Mouse (Mus musculus) stomach, embryonic 14.5 days (tissue): ENCODE data around the gene Cyp4a32. TPM values are rescaled to one million over a fixed set of nuclear protein-coding genes. Genes with fewer than 3 reads are reported as not detected.
"Not testable (repeated sequence)": the region's sequence is repeated elsewhere in the genome, so short reads cannot be mapped to it uniquely, and the experiment has no call there.

Experiments used
- ATAC-seq: fragments of 200-750 bp; cut with Nextera tagmentation; 2 replicates; pipeline ENCODE4 v1.8.0; 2017; ENCODE audit warnings: low read depth, moderate TSS enrichment; ENCODE audit not compliant: insufficient number of reproducible peaks, insufficient read depth, low FRiP score
- H3K27ac ChIP-seq: fragments of 300-500 bp; sonication (generic); 2 replicates; pipeline ENCODE4 v1.5.1; 2014; ENCODE audit warnings: mild to moderate bottlenecking, low read length, moderate library complexity, mixed read lengths
- H3K27me3 ChIP-seq: fragments of 300-500 bp; sonication (generic); 2 replicates; pipeline ENCODE4 v1.6.1; 2014; ENCODE audit warnings: low read length, control low read depth, mixed read lengths; ENCODE audit not compliant: control insufficient read depth, insufficient read depth
- H3K36me3 ChIP-seq: fragments of 300-500 bp; sonication (generic); 2 replicates; pipeline ENCODE4 v1.6.1; 2014; ENCODE audit warnings: mild to moderate bottlenecking, control low read depth, low read length, moderate library complexity, mixed read lengths; ENCODE audit not compliant: control insufficient read depth, insufficient read depth
- H3K4me1 ChIP-seq: fragments of 300-500 bp; sonication (generic); 2 replicates; pipeline ENCODE4 v1.6.1; 2014; ENCODE audit warnings: low read length, control low read depth, mixed read lengths; ENCODE audit not compliant: control insufficient read depth, insufficient read depth
- H3K4me2 ChIP-seq: fragments of 300-500 bp; sonication (generic); replicated peaks from 2 replicates; pipeline ENCODE4 v1.6.1; 2014; ENCODE audit warnings: low read depth, low read length, control low read depth
- H3K4me3 ChIP-seq: fragments of 300-500 bp; sonication (generic); 2 replicates; pipeline ENCODE4 v1.5.1; 2014; ENCODE audit warnings: low read depth, low read length, control low read depth
- H3K9ac ChIP-seq: fragments of 300-500 bp; sonication (generic); replicated peaks from 2 replicates; pipeline ENCODE4 v1.6.1; 2014; ENCODE audit warnings: low read depth, mild to moderate bottlenecking, control low read depth, low read length, moderate library complexity, mixed read lengths
- H3K9me3 ChIP-seq: fragments of 300-500 bp; sonication (generic); 2 replicates; pipeline ENCODE4 v1.6.1; 2016; ENCODE audit warnings: low read depth, low read length, control low read depth; ENCODE audit not compliant: control insufficient read depth
- WGBS: fragments of 180-500 bp; shearing (Covaris S2); extraction: QIAGEN DNeasy Blood & Tissue Kit; methylation state at CpG from one replicate; pipeline ENCODE4 v1.1.7; 2014; 5-methylcytosine and 5-hydroxymethylcytosine counted together
- polyA plus RNA-seq: library from polyadenylated mRNA; unstranded; fragments of >200 nt; fragmentation: Nextera tagmentation; extraction: Ambion mirVana; gene quantifications from 2 replicates; pipeline ENCODE4 v1.2.1, GENCODE M21; 2014

Gene Cyp4a32
- polyA plus RNA-seq = not detected in 2 replicates

- H3K36me3 ChIP-seq, H3K9ac ChIP-seq, ATAC-seq, H3K27ac ChIP-seq, H3K4me3 ChIP-seq, H3K27me3 ChIP-seq, H3K4me1 ChIP-seq, H3K9me3 ChIP-seq, H3K4me2 ChIP-seq: not testable (repeated sequence)
- WGBS = 83% methylated on average over 8 of the region's 8 CpGs
Measured at GRCm38 (mm10) chr4:115600611-115601010, at the start of gene Cyp4a32. Gene Cyp4a32 (plus strand): TSS chr4:115600969.

- H3K27me3 ChIP-seq = no peaks in the 10 kb centered on the region
- 82% methylated on average over 3 of the region's 3 CpGs for WGBS
- H3K9ac ChIP-seq = no peak overlapping the region
- no peaks in the 10 kb centered on the region for H3K9me3 ChIP-seq
- no peaks in the 10 kb centered on the region for H3K4me1 ChIP-seq
- no peak for ATAC-seq
- H3K4me2 ChIP-seq = no peak overlapping the region
- no peak overlapping the region for H3K27ac ChIP-seq
- no peaks in the 10 kb centered on the region for H3K36me3 ChIP-seq
- H3K4me3 ChIP-seq = no peak overlapping the region
Measured at GRCm38 (mm10) chr4:115552726-115553125, 48.0 kb upstream of the Cyp4a32 start.

GRCm38 (mm10) chr4:115555513-115555912, 45.3 kb upstream of the Cyp4a32 start:
- ATAC-seq = no peak
- Histone ChIP-seq H3K4me2 (no peak overlapping the region), H3K27me3 (no peaks in the 10 kb centered on the region), H3K27ac (no peak overlapping the region), H3K4me3 (no peak overlapping the region), H3K4me1 (no peaks in the 10 kb centered on the region), H3K9me3 (no peaks in the 10 kb centered on the region), H3K36me3 (no peaks in the 10 kb centered on the region), H3K9ac (no peak overlapping the region)
- WGBS = 57% methylated on average over 2 of the region's 2 CpGs

GRCm38 (mm10) chr4:115557861-115558561, 42.8 kb upstream of the Cyp4a32 start:
- H3K27me3 ChIP-seq = no peaks in the 10 kb centered on the region
- H3K9me3 ChIP-seq = no peaks in the 10 kb centered on the region
- no peak overlapping the region for H3K27ac ChIP-seq
- ATAC-seq = no peak
- H3K4me2 ChIP-seq = no peak overlapping the region
- no peak overlapping the region for H3K4me3 ChIP-seq
- H3K9ac ChIP-seq = no peak overlapping the region
- no peaks in the 10 kb centered on the region for H3K36me3 ChIP-seq
- 73% methylated on average over 4 of the region's 4 CpGs for WGBS
- no peaks in the 10 kb centered on the region for H3K4me1 ChIP-seq

- H3K4me3 ChIP-seq, H3K27me3 ChIP-seq, H3K36me3 ChIP-seq, H3K9ac ChIP-seq, H3K4me2 ChIP-seq, H3K9me3 ChIP-seq, H3K4me1 ChIP-seq, H3K27ac ChIP-seq, ATAC-seq: not testable (repeated sequence)
- WGBS = 64% methylated on average over 5 of the region's 5 CpGs
Measured at GRCm38 (mm10) chr4:115561236-115561635, 39.5 kb upstream of the Cyp4a32 start.

- Histone ChIP-seq H3K4me2 (no peak within 1 kb of the TSS), H3K36me3 (no peaks in the 10 kb centered on the region), H3K27ac (no peak within 1 kb of the TSS), H3K27me3 (no peaks in the 10 kb centered on the region), H3K9me3 (no peaks in the 10 kb centered on the region), H3K4me3 (no peak within 1 kb of the TSS), H3K9ac (no peak within 1 kb of the TSS), H3K4me1 (no peaks in the 10 kb centered on the region)
- 91% methylated on average over 3 of the region's 3 CpGs for WGBS
- no peak for ATAC-seq
Measured at GRCm38 (mm10) chr4:115563401-115563800, 37.4 kb upstream of the Cyp4a32 start, which contains the start of gene Cyp4a31. Gene Cyp4a31 (plus strand): TSS chr4:115563649.

GRCm38 (mm10) chr4:115564469-115565225, 36.1 kb upstream of the Cyp4a32 start:
- ATAC-seq = not testable (repeated sequence)
- WGBS = 76% methylated on average over 6 of the region's 6 CpGs

GRCm38 (mm10) chr4:115575255-115575654, 25.5 kb upstream of the Cyp4a32 start:
- no peak for ATAC-seq
- WGBS = 79% methylated on average over 3 of the region's 3 CpGs
- H3K4me2 ChIP-seq = no peak overlapping the region

More at GRCm38 (mm10) chr4:115564469-115565225, 36.1 kb upstream of the Cyp4a32 start:
- H3K4me3 ChIP-seq, H3K27me3 ChIP-seq, H3K36me3 ChIP-seq, H3K4me1 ChIP-seq, H3K9ac ChIP-seq, H3K4me2 ChIP-seq, H3K9me3 ChIP-seq, H3K27ac ChIP-seq: not testable (repeated sequence)

More at GRCm38 (mm10) chr4:115575255-115575654, 25.5 kb upstream of the Cyp4a32 start:
- H3K27me3 ChIP-seq = no peaks in the 10 kb centered on the region
- no peak overlapping the region for H3K9ac ChIP-seq
- H3K27ac ChIP-seq = no peak overlapping the region
- no peaks in the 10 kb centered on the region for H3K36me3 ChIP-seq
- no peaks in the 10 kb centered on the region for H3K4me1 ChIP-seq
- H3K4me3 ChIP-seq = no peak overlapping the region
- H3K9me3 ChIP-seq = no peaks in the 10 kb centered on the region
